Comparison of ENCODE assay signal across 23 mouse cellular contexts in genomic region chr8:46735505-46735904, GRCm38 (mm10).
"Had no signal": no experiment of that assay in that cellular context is flagged by ENCODE, and none has a peak within 500 bp of the region (broad histone marks: within the 10 kb centered on the region; RNA-seq: fewer than 3 reads in every experiment).

No protein-coding gene starts in this region.

- DNase-seq: kidney, adult 2 months; kidney, postnatal 25 days; left cerebral cortex, postnatal 4 days; lung, adult 18-20 months; lung, postnatal 10 days; lung, postnatal 36 days; retina, postnatal 1 day; spleen, adult 18-20 months; thymus, adult 2 months had no signal

- H3K4me3 ChIP-seq: limb, embryonic 12.5 days; limb, embryonic 15.5 days; lung, embryonic 15.5 days; megakaryocyte, embryonic 14.5 days; midbrain, embryonic 10.5 days; midbrain, embryonic 13.5 days; myocyte; neural tube, embryonic 13.5 days; stomach, embryonic 15.5 days had no signal

- H3K27me3 ChIP-seq: limb, embryonic 12.5 days; limb, embryonic 15.5 days; lung, embryonic 15.5 days; megakaryocyte, embryonic 14.5 days; midbrain, embryonic 13.5 days; neural tube, embryonic 13.5 days; stomach, embryonic 15.5 days had no signal

- H3K36me3 ChIP-seq: limb, embryonic 12.5 days; limb, embryonic 15.5 days; lung, embryonic 15.5 days; midbrain, embryonic 13.5 days; neural tube, embryonic 13.5 days; stomach, embryonic 15.5 days had no signal

- ATAC-seq: intestine, postnatal 0 days; midbrain, embryonic 13.5 days; midbrain, embryonic 16.5 days had no signal

- H3K27ac ChIP-seq: kidney, postnatal 0 days; limb, embryonic 12.5 days; limb, embryonic 15.5 days; liver, embryonic 14.5 days; lung, embryonic 15.5 days; midbrain, embryonic 10.5 days; midbrain, embryonic 13.5 days; neural tube, embryonic 13.5 days; stomach, embryonic 15.5 days had no signal

- H3K9me3 ChIP-seq: limb, embryonic 15.5 days; lung, embryonic 15.5 days; neural tube, embryonic 13.5 days; stomach, embryonic 15.5 days had no signal

- H3K9ac ChIP-seq: limb, embryonic 12.5 days; limb, embryonic 15.5 days; liver, embryonic 14.5 days; lung, embryonic 15.5 days; midbrain, embryonic 13.5 days; neural tube, embryonic 13.5 days; stomach, embryonic 15.5 days had no signal

- H3K4me2 ChIP-seq: limb, embryonic 12.5 days; limb, embryonic 15.5 days; liver, embryonic 11.5 days; lung, embryonic 15.5 days; midbrain, embryonic 13.5 days; neural tube, embryonic 13.5 days; stomach, embryonic 15.5 days had no signal
